Mouse (Mus musculus) adrenal gland, postnatal 14 days (tissue): Measurements from ENCODE around the gene Cdh12. TPM values are rescaled to one million over a fixed set of nuclear protein-coding genes. Genes with fewer than 3 reads are reported as not detected.

Source experiments
- DNase-seq: peaks from one replicate; pipeline ENCODE4 v3.0.0; 2021; ENCODE audit warnings: mixed read lengths
- total RNA-seq: library from RNA; stranded (reverse); gene quantifications from 2 replicates; pipeline ENCODE4 v1.2.3, GENCODE M21; 2021

Gene Cdh12
- total RNA-seq, 1 experiment from 2014 or later, result 0.41 TPM

DNA sequence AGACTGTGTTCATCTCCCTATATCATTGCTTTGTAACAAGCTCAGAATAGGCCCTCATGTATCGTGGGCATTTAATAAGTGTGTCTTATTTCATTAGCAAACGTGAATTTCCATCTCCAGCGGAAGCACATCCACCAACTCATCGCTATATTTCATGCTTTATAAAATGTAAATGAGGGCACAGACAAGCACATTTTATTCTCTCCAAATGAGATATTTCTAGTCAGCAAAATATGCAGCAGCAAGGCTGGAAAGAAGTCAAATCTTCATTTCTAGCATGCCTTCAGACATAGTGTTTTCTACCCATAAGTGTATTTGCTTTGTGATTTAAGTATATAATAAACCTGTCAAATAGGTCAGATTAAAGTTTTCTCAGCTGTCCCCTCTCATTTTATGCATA, 262.8 kb downstream of the Cdh12 start:
- DNase-seq, result no peak

DNA sequence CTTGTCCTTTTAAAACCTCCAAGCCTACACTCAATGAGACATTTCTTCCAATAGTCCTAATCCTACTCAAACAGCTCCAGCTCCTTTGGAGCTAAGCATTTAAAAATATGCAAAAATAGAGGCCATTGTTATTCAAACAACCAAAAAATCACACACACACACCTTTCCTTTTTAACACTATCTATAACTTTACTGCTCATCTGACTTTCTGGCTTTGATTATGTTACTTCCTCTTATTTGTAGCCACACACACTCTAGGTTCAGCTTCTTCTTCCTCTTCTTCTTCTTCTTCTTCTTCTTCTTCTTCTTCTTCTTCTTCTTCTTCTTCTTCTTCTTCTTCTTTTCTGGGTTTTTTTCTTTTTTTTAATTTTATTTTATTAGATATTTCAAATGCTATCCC, 323.2 kb downstream of the Cdh12 start:
- no peak for DNase-seq

DNA sequence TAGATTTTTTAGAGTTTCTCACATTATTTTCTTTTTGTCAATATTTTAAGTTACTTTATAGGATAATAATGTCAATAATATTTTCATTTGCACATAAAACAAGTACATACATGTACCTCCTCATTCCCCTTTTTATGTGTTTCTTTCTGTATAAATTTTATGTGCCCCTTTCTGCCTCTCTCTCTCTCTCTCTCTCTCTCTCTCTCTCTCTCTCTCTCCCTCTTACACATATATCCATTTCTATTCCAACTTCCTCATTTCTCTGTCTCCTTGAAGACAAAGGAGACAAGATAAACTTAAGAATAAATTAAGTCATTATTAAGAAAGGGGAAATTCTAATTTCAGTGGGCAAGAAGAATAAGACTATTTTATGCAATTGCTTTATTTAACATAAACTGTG, 324.4 kb downstream of the Cdh12 start:
- DNase-seq, result no peak

- DNase-seq, result no peak
Measured at GRCm38 (mm10) chr15:20796999-20797398, 347.9 kb downstream of the Cdh12 start.

GRCm38 (mm10) chr15:20798541-20798940, 349.5 kb downstream of the Cdh12 start:
- DNase-seq, result no peak

- no peak for DNase-seq
Measured at GRCm38 (mm10) chr15:20835887-20836286, 386.8 kb downstream of the Cdh12 start.

DNA sequence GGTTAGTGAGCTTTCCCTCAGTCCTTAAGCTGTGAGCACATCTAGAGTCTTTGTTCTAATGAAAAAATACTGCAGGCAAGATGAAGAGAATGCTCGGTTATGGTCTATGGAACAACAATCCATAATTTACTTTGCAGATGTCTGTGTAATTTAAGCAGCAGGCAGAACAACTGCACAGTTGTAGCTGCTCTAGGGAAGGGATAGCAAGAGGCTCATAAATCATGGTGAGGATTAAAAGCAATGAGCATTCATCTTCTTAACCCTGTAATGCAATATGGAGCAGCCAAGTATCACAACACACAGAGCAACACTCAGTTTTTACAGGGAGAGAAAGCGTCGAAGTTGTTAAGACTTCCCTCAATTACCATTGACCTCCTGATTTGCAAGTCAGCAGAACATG, 387.9 kb downstream of the Cdh12 start:
- no peak for DNase-seq

- no peak for DNase-seq
Measured at GRCm38 (mm10) chr15:20841479-20841878, 392.4 kb downstream of the Cdh12 start.

- DNase-seq, result no peak
Measured at GRCm38 (mm10) chr15:20863076-20863475, 414.0 kb downstream of the Cdh12 start.

DNA sequence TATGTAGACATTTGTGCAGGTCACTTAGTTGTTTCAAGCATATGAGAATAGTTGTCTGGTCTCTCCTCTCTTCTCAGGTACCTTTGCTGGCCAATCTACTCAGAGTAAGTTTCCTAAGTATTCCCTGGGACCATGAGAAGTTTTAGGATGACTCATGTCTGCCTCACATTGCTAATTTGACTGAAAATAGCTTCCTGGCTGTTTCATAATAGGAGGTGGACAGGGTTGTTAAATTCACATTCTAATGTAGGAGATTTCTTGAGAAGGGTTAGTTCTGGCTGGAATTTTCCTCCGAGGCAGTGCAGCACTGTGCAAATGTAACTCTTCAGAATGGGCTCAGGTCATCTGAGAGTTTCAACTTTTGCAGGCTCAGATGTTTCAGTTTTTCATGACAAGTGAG, 423.5 kb downstream of the Cdh12 start:
- no peak for DNase-seq

DNA sequence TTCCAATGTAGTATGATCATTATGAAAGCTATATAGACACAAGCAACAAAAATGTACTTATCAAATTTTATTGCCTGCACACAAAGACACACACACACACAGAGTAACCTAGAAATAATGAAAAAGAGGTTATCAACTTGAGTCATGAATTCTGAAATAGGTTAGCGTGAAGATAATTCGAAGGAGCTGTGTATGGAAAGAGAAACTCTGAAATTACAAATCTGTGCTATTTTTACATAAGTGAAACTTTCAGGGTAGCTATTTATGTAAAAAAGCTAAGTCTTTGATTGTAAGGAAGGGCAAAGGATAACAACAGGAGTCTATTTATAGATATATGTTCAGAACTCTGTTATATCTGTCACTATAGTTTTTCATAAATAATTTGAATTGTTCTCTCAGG, 427.9 kb downstream of the Cdh12 start:
- DNase-seq, result no peak

- DNase-seq, result no peak
Measured at GRCm38 (mm10) chr15:20893471-20893870, 444.4 kb downstream of the Cdh12 start.

DNA sequence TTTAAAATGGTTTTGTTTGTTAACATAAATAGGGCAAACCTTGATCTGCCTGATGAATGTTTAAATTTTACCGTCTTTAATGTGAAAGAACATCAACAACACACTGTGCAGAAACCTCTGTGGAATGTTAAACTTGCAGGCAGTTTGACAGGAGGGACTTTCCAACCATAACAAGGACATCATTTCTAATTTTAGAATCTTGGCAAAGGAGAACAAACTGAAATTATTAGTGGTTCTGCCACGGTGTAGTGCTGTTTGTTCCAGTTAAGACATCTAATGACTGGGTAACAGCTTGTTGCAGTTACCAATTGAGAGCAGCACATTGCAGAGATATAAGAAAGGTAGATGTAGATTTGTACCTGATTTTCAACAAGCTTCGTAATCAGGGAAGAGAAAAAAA, 453.5 kb downstream of the Cdh12 start:
- DNase-seq, result no peak

GRCm38 (mm10) chr15:20928221-20928620, 479.2 kb downstream of the Cdh12 start:
- DNase-seq, result no peak

DNA sequence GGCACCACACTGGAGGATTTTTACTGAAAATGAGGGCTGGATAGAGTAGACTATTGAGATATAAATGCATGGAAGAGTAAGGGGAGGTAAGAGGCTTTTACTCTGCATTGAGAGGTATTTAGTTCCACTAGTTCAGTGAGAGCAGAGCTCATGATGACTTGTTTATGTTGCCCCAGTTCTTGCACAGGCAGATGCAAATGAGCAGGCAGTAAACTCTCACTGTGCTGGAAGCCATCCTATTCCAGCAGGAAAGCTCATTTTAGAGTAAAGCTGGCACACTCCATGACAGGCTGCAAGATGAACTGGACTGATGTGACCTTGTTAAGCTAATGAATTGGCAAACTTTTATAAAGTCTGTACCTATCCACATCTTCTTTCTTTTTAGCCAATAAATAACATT, 494.9 kb downstream of the Cdh12 start:
- DNase-seq, result no peak

- DNase-seq, result no peak
Measured at GRCm38 (mm10) chr15:20967463-20967862, 518.4 kb downstream of the Cdh12 start.

DNA sequence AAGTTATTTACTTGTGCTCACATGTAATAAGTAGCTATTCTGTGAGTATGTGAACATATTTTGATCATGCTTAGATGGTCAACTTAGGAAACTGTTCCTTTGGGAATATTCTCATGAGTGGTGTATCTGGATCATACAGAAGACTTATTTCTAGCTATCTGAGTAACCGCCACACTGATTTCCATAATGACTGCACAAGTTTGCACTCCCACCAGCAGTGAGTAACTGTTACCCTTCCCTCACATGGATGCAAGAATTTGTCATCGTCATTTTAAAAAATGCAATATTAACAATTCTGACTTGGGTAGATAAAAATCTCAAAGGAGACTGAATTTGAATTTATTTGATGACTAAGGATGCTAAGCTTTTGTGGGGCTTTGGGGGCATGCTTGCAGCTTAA, 522.0 kb downstream of the Cdh12 start:
- no peak for DNase-seq

GRCm38 (mm10) chr15:21000541-21000940, 551.5 kb downstream of the Cdh12 start:
- no peak for DNase-seq

- DNase-seq, result no peak
Measured at GRCm38 (mm10) chr15:21007931-21008330, 558.9 kb downstream of the Cdh12 start.

DNA sequence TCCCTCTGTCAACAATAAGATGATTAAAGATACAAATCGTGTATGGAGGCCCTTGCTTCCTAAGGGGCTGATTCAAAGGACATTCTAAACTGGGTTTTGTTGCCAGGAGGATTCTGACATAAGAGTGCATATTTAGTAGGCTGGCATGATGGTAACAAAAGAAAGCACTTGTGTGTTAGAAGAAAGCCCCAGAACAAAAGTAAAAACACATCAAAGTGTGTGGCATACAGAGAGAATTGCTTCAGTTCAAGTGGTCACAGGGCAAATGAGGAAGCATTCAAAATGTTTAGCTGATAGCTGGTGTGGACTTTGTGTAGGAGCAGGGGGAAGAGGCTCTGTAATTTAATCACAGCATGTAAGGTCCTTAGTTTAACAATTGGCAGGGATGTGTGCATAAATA, 559.4 kb downstream of the Cdh12 start:
- DNase-seq, result no peak

DNA sequence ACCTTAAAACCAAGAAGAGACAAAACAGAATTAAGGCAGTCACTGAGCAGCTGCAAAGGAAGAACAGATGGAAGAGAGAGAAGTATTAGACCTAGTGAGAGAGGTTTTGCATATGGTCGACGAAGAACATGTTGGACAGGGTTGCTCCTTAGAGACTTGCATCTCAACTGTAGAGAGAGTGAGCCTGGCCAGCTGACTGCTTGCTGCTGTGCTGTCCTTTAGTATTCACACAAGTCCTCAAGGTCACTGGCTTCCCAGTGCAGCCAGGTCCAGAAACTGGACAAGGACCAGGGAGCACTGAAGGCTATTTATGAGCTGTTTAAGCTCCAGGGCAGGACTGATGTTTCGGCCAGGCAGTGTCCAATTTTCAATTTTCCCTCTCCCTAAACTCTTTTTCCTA, 559.9 kb downstream of the Cdh12 start:
- peak; percentile 26 for DNase-seq

DNA sequence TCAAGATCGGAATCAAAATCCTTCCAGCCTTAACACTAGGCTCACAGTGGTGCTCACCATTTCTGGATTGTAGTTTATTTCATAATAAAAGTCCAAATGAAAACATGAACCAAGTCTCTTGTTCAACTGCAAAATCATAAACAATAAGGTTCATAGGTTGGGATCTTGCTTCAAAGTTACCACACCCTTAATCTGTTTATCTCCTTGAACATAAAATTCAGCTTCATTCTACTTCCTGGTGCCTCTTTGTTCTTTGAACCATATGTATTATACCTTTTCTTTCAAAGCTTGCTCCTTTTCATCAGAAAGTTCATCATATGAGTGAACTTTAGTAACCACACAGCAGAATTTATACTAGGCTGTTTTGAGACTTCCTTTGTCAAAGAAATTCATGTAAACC, 614.6 kb downstream of the Cdh12 start:
- DNase-seq, result no peak

DNA sequence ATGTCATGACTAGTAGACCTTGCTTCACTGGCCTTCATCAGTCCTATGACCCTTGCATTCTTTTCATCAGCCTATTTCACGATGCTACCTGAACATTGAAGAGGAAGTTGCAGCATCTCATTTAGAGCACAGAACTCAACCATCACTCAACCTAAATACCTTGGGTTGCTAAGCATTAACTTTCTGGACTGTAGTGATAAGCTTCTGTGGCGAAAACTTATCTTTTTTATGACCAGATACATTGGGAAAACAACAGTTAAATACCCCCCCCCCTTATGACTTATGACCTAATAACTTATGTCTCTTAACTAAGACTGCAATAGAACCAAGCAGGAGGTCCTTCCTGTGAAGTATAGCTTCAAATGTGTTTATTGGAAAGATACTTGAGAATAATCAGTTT, 620.2 kb downstream of the Cdh12 start:
- DNase-seq, result no peak

DNA sequence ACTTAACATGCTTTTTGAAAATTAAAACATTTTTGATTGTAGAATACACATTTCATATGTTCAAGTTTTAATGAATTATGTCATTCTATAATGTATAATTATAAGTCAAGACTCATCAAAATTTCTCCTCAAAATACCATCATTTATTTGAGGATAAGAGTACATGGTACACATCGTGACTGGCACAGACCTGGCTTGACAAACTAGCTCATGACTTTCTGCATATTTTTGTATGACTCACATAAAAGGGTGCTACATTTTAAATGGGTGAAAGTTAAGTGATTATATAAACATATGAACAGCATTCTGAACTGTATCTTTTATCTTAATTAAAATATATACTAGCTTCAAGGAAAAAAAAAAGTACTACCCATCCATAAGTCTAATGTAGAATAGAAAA, 643.8 kb downstream of the Cdh12 start:
- DNase-seq, result no peak

DNA sequence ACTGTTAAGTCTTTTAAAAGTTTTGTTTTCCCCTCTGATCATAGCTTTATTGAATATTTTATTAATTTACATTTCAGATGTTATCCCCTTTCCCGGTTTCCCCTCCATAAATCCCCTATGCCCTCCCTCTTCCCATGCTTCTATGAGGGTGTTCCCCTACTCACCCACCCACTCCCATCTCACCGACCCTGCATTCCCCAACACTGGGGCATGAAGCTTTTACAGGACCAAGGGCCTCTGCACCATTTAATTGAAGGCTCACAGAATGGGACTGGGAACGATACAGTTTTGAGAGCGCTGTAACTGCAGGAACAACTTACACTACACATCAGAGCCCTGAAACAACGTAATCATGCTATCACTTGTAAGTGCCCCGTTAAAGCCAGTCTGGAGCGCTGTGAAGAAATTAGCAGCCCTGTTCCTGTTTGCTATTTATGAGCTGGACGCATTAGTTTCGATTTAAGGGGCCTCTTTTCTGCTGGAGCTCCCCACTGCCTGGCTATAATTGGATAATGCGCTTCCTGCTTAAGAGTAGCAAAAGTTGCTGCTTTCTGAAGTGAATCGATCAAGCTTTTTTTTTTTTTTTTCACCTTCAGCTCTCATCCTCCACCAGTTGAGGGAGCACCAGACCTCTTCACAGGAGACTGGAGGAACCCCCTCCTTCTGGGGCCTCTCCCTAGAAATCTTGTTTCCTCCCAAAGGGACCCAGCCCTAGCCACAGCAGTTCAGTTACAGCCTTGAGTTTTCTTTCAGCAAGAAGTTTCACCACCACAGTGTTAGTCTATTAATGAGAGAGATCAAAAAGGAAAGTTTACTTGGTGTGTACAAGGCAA, 660.2 kb downstream of the Cdh12 start:
- DNase-seq, result peak; percentile 27
